Mouse (Mus musculus): Measurements from ENCODE around the gene Ntpcr.

DNA sequence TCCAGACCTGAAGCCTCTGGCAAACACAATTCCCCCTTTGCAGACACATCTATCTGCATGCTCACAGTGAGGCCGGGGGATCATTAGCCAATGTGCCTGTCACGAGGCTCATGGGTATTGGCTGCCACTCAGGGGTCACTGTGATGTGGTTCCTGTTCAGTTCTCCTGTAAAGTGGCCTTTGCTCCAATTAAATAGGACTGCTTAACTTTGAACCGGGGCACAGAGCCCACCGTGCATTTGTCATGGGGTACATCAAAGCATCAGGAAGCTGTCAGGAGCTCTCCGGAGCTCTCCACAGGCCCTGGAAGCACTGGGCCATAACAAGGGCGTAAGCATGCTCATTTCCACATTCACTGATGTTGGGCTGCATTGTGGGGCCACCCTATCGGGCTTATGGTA is 13.2 kb upstream of the Ntpcr start:
- TF ChIP-seq CTCF (IDR thresholded peaks at IDR 0.05; ENCODE audit: borderline replicate concordance, insufficient read depth, low read length): no peak
- no peak for TF ChIP-seq POLR2A (IDR thresholded peaks at IDR 0.05; ENCODE audit: low read depth, low read length)

All from embryonic fibroblast, embryonic 13.5 days (primary cell).